Mouse (Mus musculus) G1E-ER4 (cell line): Measurements from ENCODE around the gene Plaur. TPM values are rescaled to one million over a fixed set of nuclear protein-coding genes. Genes with fewer than 3 reads are reported as not detected.

Source experiments
- GATA1 ChIP-seq: IDR thresholded peaks from one replicate; pipeline ENCODE4 v1.8.0; 2012; ENCODE audit warnings: low read length, inconsistent platforms
- polyA plus RNA-seq: library from polyadenylated mRNA; stranded (reverse); fragments of >175 nt; gene quantifications from 2 replicates; pipeline ENCODE4 v1.2.3, GENCODE M21; 2012

Plaur gene
- polyA plus RNA-seq, 1 experiment, result not detected

DNA sequence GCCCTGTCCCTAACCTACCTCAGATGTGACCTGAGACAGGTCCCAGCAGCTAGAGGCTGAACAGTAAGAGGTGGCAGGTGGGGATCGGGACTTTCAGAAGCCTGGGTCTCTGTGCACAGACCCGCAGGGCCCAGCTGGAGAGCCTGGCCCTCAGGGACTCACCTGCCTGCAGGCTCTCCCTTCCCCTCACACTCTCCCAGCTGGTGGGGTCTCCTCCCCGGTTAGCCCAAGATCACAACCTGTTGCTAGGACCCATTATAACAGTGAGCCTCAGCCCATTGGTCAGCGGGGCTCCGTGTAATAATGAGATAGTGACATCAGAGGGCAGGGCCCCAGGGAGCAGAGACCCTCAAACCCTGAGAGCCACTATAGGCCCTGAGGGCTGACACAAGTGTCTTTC, 27.0 kb upstream of the Plaur start:
- TF ChIP-seq GATA1, result no peak

GRCm38 (mm10) chr7:24437981-24438380, 24.3 kb upstream of the Plaur start:
- TF ChIP-seq GATA1, result no peak

GRCm38 (mm10) chr7:24439191-24439590, 23.1 kb upstream of the Plaur start:
- TF ChIP-seq GATA1, result no peak

DNA sequence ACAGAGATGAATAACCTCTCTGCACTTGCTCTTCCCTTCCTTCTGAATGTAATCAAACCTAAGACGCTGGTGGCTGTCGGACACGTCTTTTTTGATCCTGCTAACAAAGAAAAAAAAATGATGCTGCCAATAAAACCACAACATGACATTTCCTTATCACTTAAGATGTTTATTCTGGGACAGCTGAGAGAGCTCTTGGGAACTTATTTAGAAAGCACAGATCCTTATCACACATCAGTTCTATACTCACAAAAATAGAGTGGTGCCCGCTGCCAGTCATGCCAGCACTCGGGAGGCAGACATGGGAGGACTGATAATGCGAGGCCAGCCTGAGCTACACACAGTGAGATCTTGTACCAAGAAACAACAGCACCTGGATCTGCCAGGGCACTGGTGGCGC, 22.4 kb upstream of the Plaur start:
- TF ChIP-seq GATA1, result no peak

DNA sequence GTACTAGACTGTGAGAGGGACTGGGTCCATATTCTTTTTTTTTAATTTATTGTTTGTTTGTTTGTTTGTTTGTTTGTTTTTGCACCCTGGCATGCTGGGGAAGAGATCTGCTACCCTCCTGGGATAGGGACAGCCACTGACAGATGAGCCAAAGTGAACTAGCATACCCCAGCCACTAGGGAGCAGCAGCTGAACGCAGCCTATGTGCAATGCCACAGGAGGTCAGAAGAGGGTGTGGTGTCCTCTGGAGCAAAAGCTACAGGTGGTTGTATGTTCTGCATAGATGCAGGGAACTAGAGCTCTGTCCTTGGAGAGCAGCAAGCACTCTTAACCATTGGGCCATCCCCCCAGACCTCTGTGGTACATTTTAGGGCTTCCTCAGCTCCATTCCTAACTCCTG, 20.5 kb upstream of the Plaur start:
- TF ChIP-seq GATA1, result no peak

GRCm38 (mm10) chr7:24442313-24442712, 20.0 kb upstream of the Plaur start:
- TF ChIP-seq GATA1, result no peak

DNA sequence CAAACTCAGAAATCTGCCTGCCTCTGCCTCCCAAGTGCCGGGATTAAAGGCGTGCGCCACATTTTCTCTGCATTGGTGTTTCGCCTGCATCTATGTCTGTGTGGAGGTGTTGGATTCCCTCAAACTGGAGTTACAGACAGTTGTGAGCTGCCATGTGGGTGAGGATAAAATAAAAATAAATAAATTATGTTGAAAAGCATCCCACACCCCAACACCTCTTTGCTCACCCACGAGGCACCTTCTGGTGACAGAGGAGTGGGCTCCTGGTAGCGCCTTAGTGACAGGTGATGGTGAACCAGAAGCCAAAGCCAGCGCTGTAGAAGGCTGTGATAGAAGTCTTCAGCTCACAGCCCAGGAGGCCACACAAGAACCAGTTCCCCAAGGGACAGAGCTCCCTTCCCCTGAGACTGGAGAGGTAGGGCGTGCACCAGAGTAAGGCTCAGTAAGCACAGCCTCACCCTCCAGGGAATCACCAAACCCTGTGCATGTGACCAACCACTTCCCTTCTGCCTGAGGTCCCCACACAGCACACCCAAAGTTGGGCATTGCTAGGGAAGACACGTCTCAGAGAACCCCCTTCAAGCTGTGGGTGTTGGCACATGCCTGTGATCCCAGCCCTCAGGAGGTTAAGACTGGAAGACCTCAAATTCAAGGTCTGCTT, 16.9 kb upstream of the Plaur start:
- TF ChIP-seq GATA1, result no peak

DNA sequence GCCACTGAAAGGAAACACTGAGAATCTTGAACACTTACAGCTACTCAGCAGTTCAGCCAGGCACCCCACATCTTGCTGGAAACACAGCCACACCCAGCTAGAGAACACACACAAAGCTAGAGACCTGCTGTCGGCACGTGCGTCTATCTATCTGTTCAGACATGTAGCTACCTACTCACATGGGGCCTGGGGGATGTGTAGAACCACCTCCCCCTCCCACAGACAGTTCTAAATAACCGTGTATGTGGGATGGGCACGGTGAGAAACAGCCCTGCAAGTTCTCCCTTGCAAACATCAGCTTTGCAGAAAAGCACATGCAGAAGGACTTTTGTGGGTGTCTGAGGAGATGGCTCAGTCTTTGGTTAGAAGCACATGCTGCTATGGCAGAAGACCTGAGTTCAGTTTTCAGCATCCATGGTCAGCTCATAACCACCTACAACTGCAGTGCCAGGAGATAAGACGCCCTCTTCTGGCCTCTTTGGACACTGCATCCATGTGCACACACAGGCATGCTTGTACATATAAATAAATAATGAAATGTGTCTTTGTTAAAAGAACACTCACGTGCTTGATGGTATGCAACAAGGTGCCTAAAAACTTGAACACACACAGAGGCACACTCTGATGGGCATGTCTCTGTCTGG, 15.5 kb upstream of the Plaur start:
- no peak for TF ChIP-seq GATA1

GRCm38 (mm10) chr7:24448782-24449517, 13.3 kb upstream of the Plaur start:
- TF ChIP-seq GATA1, result no peak

DNA sequence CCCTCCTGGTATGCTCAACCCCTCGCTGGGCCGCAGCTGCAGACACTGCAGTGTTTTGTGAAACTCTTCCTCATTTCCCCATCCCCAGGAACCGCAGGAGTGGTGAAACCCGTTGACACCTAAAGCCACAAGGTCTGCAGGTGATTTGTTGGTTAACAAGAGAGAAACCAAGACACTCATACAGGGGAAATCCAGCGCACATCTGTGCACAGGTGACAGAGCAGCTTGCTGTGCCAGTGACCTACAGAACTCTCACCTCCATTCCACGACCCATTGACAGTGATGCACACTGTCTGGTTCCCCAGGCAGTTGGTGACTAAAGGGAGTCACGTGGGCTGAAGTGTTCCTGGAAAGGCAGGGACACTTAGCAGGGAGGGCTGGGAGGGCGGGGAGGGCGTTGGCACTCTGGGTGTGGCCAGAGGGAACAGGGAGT, 11.7 kb upstream of the Plaur start:
- no peak for TF ChIP-seq GATA1

- TF ChIP-seq GATA1, result no peak
These were observed 10.4 kb upstream of the Plaur start, which contains the start of gene Irgc1 for GRCm38 (mm10) chr7:24451855-24452311. Gene Irgc1, minus strand, starts transcription at chr7:24452297.

DNA sequence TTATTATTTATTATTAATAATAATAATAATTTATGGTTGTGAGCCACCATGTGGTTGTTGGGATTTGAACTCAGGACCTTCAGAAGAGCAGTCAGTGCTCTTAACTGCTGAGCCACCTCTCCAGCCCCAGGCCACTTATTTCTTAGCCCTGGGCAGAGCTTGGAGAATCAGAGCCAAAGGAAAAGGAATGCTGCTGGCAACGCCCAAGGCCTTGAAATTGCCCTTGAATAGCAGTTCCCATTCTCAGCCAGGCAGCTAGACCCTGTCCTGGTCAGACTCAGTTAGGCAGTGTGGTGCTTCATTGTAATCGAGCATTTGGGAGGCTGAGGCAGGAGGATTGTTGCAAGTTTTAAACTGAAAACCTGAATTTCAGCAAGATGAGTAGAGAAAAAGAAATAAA, 8.1 kb upstream of the Plaur start:
- TF ChIP-seq GATA1, result no peak

GRCm38 (mm10) chr7:24455726-24456125, 6.6 kb upstream of the Plaur start:
- no peak for TF ChIP-seq GATA1

DNA sequence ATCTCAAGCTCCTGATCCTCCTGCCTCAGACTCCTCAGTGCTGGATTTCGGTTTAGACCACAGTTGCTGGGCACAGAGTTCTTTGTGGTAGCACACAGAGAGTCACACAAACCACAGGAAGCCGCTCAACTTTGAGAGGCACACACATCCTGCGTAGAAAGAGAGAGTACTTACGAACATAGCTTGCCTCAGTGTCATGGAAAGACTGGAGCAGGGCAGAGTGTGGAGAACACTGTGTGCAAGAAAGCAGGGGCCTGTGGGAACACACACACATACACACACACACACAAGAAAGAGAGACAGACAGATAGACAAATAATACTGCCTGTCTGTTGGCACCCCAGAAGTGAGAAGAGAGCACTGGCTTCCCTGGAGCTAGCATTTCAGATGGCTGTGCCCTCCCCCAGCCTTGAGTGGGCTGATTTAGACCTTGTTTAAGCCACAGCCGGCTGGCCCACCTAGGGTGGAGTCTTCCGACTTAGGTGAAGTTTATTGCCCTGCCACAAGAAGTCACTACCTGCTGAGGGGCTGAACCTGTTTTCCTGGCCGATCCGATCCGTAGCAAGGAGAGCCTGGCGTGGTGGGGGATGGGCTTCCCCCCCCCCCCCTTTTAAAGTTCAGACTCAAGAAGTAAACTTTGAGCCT, 4.4 kb upstream of the Plaur start:
- no peak for TF ChIP-seq GATA1

DNA sequence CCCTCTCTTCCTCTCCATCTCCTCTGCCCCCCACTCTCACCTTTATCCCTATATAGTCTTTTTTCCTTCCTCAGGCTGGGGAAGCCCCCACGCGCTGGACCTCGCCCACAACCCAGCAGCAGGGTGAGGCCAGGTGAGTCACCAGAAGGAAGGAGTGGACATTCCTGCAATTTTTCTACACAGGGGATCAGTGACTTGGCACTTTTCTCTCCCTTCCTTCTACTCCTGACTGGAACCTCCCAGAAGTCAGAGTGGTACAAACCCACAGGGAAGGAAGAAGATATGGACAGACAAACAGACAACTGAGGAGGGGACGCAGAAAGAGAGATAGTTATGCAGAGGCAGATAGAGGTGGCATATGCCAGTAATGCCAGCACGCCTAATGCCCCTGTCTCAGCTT, 2.8 kb upstream of the Plaur start:
- no peak for TF ChIP-seq GATA1

DNA sequence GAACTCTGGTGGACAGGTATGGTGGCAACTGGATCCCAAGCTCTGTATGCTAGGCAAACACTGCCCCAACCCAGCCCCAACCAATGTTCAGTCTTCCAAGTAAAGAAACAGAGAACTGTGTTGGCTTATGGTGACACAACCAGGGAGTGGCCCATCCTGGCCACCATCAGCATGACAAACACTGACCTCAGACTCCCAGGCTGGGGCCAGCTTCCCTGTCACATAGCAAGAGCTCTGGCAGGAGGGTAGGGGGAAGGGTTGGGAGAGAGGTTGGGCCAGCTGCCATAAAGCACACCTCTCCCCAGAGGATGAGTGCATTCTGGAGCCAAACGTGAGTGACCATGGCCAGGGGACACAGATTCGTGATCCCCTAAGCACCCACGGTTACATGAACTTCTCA, 2.4 kb upstream of the Plaur start:
- TF ChIP-seq GATA1, result no peak
